Mouse (Mus musculus) regulatory T cell (primary cell): ENCODE results near the gene Muc1.

ENCODE experiments used
- in situ Hi-C: fragments of 300-600 bp; cut with MboI, MseI; formaldehyde crosslinking; loops from one replicate; pipeline ENCODE4 v1.15.1; 2025; ENCODE audit warnings: high pct_unique_total_duplicates

The Muc1 gene

GRCm38 (mm10) chr3:89228836-89229235, at the start of gene Muc1:
Muc1 (plus strand) TSS chr3:89229057.
- in situ Hi-C loops, result no loop called here

GRCm38 (mm10) chr3:89181749-89182500, 46.9 kb upstream of the Muc1 start:
- in situ Hi-C loops, result loop anchor here (25.0 kb wide), 1 partner anchor 880 kb away; the partner anchor contains the start of genes 4933434E20Rik, Tpm3 and Ubap2l

- in situ Hi-C loops, result loop anchor here (25.0 kb wide), 1 partner anchor 880 kb away; the partner anchor contains the start of genes 4933434E20Rik, Tpm3 and Ubap2l
Measured at GRCm38 (mm10) chr3:89182531-89183057, 46.3 kb upstream of the Muc1 start.

DNA sequence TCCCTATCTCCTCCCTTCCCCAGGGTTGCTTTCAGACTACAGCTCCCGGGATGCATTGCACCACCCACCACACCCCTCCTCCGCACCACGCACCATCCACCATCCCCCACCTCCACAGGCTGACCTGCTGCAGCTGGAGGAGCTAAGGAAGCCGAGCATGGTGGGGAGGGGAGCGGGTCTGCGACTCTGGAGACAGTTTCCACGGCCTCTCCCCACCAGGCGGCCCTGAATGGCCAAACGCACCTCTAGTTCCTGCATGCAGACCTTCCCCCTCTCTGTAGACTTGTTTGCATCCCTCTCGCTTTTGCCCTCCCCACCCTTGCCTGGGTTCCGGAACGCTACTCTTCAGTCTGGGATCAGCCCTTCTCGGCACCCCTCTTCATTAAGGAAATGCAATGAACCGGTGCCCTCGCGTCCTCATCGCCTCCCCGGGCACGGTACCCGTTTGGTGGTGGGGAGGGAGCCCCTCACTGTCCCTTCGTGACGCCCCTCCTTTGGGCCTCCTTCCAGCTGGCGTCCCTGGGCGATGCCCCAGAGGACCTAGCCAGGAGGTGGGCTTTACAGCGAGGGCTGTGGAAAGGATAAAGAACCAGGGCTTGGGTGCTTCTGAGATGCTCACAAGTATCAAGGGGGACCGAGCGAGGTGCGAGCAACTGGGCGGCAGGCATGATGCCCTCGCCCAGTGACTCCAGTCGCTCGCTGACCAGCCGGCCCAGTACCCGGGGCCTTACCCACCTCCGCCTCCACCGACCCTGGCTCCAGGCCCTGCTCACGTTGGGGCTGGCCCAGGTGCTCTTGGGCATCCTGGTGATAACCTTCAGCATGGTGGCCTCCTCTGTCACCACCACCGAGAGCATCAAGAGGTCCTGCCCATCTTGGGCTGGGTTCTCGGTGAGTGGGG, 45.5 kb upstream of the Muc1 start, which contains the start of gene Fam189b:
Gene Fam189b, plus strand, starts transcription at position 86 of the 901 bp plus-strand sequence.
- in situ Hi-C loops, result loop anchor here (25.0 kb wide), 1 partner anchor 879 kb away; the partner anchor contains the start of genes 4933434E20Rik, Tpm3 and Ubap2l

- in situ Hi-C loops, result loop anchor here (25.0 kb wide), 1 partner anchor 878 kb away; the partner anchor contains the start of genes 4933434E20Rik, Tpm3 and Ubap2l
Measured at GRCm38 (mm10) chr3:89183959-89184315, 44.9 kb upstream of the Muc1 start.

GRCm38 (mm10) chr3:89187197-89187596, 41.7 kb upstream of the Muc1 start:
- in situ Hi-C loops, result loop anchor here (25.0 kb wide), 1 partner anchor 875 kb away; the partner anchor contains the start of genes 4933434E20Rik, Tpm3 and Ubap2l

- in situ Hi-C loops, result loop anchor here (25.0 kb wide), 1 partner anchor 874 kb away; the partner anchor contains the start of genes 4933434E20Rik, Tpm3 and Ubap2l
Measured at GRCm38 (mm10) chr3:89187690-89188477, 41.0 kb upstream of the Muc1 start.

DNA sequence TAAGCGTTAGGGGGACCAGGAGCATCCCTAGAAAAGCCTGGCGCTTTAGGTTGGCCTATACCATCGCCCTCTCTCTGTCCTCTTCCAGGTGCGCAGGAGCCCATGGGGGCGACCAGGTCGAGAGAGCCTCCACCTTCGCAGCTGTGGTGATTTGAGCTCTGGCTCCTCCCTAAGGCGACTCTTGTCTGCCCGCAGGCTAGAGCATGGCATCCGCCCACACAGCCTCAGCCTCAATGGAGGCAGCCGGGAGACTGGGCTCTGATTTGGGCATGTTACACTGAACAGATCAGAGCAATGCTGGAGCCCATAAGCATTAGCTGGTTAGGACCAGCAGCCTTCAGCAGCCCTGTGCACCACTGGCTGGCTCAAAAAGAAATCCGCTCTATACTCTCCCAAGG, 40.4 kb upstream of the Muc1 start:
- in situ Hi-C loops, result loop anchor here (25.0 kb wide), 1 partner anchor 874 kb away; the partner anchor contains the start of genes 4933434E20Rik, Tpm3 and Ubap2l

GRCm38 (mm10) chr3:89190436-89190835, 38.4 kb upstream of the Muc1 start:
- in situ Hi-C loops, result loop anchor here (25.0 kb wide), 1 partner anchor 872 kb away; the partner anchor contains the start of genes 4933434E20Rik, Tpm3 and Ubap2l

DNA sequence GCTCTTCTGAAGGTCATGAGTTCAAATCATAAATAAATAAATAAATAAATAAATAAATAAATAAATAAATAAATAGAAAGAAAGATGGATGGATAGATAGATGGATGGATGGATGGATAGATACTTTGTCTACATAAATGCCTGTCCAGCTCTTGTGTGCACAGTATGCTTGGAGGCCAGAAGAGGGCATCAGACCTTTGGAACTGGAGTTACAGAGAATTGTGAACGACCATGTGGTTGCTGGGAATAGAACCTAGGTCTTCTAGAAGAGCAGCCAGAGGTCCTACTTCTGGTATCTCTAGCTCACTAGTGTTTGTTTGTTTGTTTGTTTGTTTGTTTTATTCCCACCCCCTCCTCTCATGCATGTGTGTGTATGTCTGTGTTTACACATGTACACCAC, 35.5 kb upstream of the Muc1 start:
- in situ Hi-C loops, result loop anchor here (25.0 kb wide), 1 partner anchor 869 kb away; the partner anchor contains the start of genes 4933434E20Rik, Tpm3 and Ubap2l

DNA sequence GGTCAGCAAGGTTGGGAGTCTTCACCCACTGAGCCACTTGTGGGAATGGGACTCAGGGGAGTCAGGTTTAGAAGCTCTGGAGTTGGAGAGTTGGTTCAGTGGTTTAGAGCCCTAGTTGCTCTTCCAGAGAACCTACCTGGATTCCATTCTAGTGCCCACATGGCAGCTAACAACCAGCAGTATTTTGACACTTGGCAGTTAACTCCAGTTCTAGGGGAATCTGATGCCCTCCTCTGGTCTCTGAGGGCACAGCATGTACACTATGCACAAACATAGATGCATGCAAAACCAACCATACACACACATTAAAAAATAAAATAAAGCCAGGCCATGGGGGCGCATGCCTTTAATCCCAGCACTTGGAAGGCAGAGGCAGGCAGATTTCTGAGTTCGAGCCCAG, 35.0 kb upstream of the Muc1 start:
- in situ Hi-C loops, result loop anchor here (25.0 kb wide), 1 partner anchor 868 kb away; the partner anchor contains the start of genes 4933434E20Rik, Tpm3 and Ubap2l

GRCm38 (mm10) chr3:89195979-89196877, 32.6 kb upstream of the Muc1 start:
- in situ Hi-C loops, result loop anchor here (25.0 kb wide), 1 partner anchor 866 kb away; the partner anchor contains the start of genes 4933434E20Rik, Tpm3 and Ubap2l

GRCm38 (mm10) chr3:89199839-89200238, 29.0 kb upstream of the Muc1 start:
- in situ Hi-C loops, result loop anchor here (25.0 kb wide), 1 partner anchor 862 kb away; the partner anchor contains the start of genes 4933434E20Rik, Tpm3 and Ubap2l

- in situ Hi-C loops, result no loop called here
Measured at GRCm38 (mm10) chr3:89202253-89203141, 26.4 kb upstream of the Muc1 start, which contains the start of gene Gba. Gba (plus strand) TSS chr3:89202928.

DNA sequence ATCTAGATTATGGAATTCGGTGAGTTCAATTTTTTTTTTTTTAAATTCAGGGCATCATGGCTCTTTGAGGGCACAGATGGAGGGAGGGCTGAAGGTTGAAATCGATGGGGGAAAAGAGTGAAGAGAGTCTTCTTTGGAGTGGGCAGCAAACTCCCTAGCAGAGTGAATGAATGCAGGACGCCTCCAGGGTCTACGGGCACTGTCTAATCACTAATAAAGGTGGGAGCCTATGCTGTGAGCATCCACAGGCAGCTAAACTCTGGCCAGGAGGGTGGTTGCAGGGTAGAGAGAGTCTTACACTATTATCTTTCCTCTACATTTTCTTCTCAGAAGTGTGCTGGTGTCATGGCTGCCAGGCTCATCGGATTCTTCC, 25.7 kb upstream of the Muc1 start:
- in situ Hi-C loops, result no loop called here

- in situ Hi-C loops, result loop anchor here (5.0 kb wide), 1 partner anchor 114 kb away; the partner anchor contains the start of gene Rusc1
Measured at GRCm38 (mm10) chr3:89206079-89206478, 22.8 kb upstream of the Muc1 start.

- in situ Hi-C loops, result loop anchor here (5.0 kb wide), 1 partner anchor 114 kb away; the partner anchor contains the start of gene Rusc1
Measured at GRCm38 (mm10) chr3:89206695-89207094, 22.2 kb upstream of the Muc1 start.
